Mouse (Mus musculus) CD4-positive, CD25-positive, alpha-beta regulatory T cell, adult 2 months (primary cell): ENCODE results near the gene Ralgps2.

Experiments
- DNase-seq: peaks from one replicate; pipeline ENCODE4 v3.0.0-alpha.2; 2012; ENCODE audit warnings: low read depth, low spot score

Ralgps2 gene

DNA sequence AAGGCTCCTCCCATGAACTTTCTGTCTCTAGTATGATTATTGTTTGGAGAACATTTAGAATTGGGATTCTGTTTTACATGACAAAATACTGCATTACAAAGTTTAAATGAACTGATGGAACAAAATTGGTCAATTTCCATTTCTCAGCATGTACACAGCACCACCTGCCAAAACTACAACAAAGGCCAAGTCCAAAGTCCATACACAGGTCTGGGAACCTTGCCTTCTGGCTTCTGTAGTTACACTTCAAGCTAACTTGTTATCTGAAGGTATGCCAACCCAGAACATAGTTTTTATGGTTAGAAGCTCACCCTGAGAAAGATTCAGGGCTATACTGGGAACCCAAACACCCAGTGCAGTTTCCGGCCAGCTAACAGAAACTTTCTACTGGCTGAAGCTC is 120.2 kb downstream of the Ralgps2 start:
- no peak for DNase-seq

DNA sequence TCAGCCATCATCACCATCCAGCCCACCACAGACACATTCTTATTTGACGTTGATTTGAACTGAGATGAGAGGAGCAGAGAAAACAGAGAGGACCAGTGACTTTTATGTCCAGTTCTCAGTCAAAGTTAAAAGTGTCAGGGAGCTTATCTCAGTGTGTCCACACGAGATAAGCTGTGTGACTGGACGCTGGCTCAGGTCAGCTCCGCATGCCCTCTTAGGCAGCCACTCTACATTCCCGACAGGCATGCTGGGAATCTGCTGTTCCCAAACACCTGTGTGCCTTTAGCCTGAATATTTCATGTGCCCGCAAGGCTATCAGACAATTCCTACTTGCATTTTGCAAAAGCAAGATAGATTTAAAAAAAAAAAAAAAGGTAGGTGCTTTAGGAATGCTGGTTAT is 125.9 kb downstream of the Ralgps2 start:
- DNase-seq, result no peak

DNA sequence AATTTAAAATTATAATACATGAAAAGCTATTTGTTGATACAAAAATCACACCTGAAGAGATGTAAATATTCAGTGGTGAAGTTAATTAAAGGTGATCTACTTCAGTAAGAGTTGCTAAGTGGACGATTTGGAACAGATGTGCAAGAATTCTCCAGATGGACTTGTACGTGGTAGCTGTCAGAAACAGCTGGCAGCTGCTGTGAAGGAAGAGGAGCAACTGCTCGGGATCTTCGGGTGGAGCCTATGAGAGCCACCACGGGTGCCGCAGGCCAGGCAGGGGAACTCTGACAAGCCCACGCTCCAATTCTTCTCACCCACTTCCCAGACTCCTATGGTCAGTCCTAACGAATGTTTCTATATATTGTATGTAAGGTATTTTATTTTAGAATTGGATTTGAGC is 126.7 kb downstream of the Ralgps2 start:
- no peak for DNase-seq

GRCm38 (mm10) chr1:156811928-156812327 is 127.5 kb downstream of the Ralgps2 start:
- no peak for DNase-seq

DNA sequence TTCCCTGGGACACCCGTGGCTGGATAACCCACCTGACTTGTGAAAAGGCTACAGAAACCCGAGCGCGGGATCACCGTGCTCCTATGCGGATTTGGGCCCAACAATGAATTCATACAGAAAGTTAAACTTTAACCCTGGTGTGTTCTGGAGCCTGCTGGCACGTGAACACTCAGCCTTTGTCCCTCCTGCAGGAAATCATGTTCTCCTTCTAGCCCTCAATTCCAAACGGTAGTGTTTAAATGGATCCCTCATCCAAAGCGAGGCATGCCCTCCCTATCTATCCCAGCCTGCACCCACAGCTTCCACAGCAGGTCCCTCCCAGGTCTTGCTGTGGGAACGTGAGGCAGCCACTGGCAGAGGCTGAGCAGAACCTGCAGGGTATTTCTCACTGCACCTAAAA is 131.1 kb downstream of the Ralgps2 start:
- no peak for DNase-seq

DNA sequence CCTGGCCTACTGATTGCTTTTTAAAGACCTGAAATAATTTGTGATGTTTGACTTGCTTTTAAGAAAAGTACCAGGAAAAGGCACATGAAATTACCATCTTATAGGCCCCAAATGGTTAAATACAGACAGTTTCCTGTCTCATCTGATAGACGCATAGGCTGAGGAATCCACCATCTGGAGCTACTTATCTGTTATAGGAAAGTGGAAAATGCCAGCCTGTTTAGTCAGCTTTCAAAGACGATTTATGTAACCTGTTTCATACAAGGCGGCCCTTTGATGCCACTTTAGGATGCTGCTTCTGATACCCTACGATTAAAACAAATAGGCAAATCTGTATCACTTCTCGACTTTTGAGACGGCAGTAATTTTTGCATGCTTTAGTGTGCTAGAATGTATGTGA is 138.2 kb downstream of the Ralgps2 start:
- DNase-seq, result no peak

DNA sequence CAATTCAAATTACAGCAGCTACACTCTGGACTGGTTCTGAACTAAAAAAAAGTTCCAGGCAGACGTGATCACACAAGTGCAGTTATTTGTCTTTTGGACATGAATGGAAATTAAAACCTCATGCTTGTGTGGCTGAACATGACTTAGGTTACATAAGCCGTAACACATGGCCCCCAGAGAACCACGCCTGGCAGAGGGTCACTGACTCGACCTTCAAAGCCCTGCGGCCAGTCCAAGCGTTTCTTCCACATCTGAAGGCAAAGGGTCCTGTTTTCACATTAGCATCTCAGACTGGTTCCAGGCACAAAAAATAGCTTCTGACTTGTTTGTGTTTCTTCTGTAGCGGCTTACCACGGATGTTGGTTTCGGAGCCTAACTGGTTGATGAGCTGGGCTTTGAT is 143.2 kb downstream of the Ralgps2 start:
- DNase-seq, result no peak

- DNase-seq, result no peak
These were observed 149.5 kb downstream of the Ralgps2 start for GRCm38 (mm10) chr1:156789844-156790490.

- no peak for DNase-seq
These were observed 152.1 kb downstream of the Ralgps2 start for GRCm38 (mm10) chr1:156787164-156787863.

GRCm38 (mm10) chr1:156786074-156786473 is 153.4 kb downstream of the Ralgps2 start:
- DNase-seq, result no peak

- no peak for DNase-seq
These were observed 154.5 kb downstream of the Ralgps2 start for GRCm38 (mm10) chr1:156784974-156785373.

DNA sequence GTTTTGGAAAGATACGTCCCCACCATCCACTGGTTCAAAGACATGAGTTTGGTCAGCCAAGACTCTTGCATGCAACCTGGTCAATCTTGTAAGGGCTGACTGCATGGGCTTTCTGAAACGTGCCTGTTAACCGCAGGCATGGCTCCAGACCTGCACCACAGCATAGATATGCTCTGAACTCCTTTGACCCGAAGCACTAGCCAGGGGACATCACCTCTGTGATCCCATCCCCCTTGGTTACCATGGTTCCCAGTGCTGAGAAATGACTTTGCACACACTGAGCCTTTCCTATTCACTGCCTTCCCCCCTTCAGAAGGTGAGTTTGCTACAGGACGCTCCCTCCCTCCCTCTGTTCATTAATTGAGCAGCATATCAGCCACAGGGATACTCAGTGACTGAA is 155.3 kb downstream of the Ralgps2 start:
- no peak for DNase-seq

- DNase-seq, result no peak
These were observed 157.2 kb downstream of the Ralgps2 start for GRCm38 (mm10) chr1:156781971-156782850.

DNA sequence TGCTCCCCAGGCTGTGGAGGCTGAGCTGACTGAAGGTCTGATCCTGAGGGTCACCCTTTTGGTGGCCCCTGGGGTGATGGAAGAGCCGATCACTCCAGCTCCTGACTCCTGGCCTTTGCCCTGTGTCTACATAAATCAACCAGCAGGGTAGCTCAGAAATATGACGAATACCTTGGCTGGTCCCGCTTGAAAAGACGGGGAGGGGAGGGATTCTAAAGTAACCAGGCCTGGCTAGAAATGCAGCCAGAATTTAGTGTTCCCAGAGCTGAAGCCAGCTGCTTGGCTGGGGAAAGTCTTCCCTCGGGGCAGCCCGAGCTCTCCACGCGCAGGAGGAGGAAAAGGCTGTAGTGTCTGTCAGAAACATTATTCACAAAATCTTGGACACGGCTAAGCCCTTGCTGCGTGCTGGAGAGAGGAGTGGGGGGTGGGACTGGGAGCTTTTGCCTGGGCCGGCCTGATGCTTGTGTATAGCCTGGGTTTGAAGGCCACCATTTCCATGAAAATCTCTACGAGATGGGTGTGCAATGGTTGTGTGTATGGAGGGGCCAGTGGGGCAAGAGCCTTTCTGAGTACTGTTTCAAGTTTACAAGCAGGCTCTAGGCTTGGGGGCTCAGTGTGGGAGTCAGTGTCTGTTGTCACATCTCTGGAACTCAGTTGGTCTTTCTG is 158.2 kb downstream of the Ralgps2 start:
- DNase-seq, result no peak

GRCm38 (mm10) chr1:156780234-156781005 is 159.0 kb downstream of the Ralgps2 start:
- no peak for DNase-seq

GRCm38 (mm10) chr1:156779595-156779994 is 159.8 kb downstream of the Ralgps2 start:
- no peak for DNase-seq

GRCm38 (mm10) chr1:156778977-156779376 is 160.4 kb downstream of the Ralgps2 start:
- DNase-seq, result no peak

GRCm38 (mm10) chr1:156777896-156778295 is 161.5 kb downstream of the Ralgps2 start:
- no peak for DNase-seq

- no peak for DNase-seq
These were observed 163.4 kb downstream of the Ralgps2 start for GRCm38 (mm10) chr1:156775983-156776382.

DNA sequence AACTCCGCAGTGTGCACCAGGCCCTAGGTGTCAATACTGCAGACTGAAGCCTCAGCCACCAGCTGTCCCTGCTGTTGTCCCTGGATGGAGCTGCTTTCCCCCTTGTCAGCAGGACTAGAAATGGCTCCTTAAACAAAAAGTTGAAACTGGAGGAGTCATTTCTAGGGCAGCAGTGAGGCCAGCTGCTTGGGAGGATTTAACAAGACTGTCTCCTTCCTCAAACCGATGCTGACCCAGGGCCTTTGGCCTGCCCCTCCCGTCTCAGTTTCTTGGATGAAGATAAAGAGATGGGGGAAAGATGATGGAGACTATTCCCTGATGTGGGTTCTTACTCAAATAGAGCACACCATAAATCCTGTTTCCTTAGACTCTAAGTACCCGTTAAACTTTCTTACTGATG is 164.2 kb downstream of the Ralgps2 start:
- DNase-seq, result no peak

- no peak for DNase-seq
These were observed 168.6 kb downstream of the Ralgps2 start for GRCm38 (mm10) chr1:156770845-156771244.
